Mouse (Mus musculus) CH12F3 (cell line): ENCODE measurements at regions not wholly inside any gene's neighbourhood (a gene's known extent, or its start where the extent isn't known, plus 50 kb on each side); places are given as distances from the start of the nearest gene placed in this dataset.

Source experiments
- in situ Hi-C: fragments of 300-500 bp; cut with MboI; formaldehyde crosslinking; loops from 2 replicates; pipeline ENCODE4 v1.14.3; 2020; ENCODE audit warnings: low sequenced_read_pairs

GRCm38 (mm10) chr4:105629581-105629980, 160.1 kb upstream of the Gm12728 start:
- in situ Hi-C loops: no loop called here

GRCm38 (mm10) chr4:105630595-105631369, 158.9 kb upstream of the Gm12728 start:
- in situ Hi-C loops: no loop called here

- in situ Hi-C loops: no loop called here
These were observed 156.9 kb upstream of the Gm12728 start for GRCm38 (mm10) chr4:105632581-105633358.

DNA sequence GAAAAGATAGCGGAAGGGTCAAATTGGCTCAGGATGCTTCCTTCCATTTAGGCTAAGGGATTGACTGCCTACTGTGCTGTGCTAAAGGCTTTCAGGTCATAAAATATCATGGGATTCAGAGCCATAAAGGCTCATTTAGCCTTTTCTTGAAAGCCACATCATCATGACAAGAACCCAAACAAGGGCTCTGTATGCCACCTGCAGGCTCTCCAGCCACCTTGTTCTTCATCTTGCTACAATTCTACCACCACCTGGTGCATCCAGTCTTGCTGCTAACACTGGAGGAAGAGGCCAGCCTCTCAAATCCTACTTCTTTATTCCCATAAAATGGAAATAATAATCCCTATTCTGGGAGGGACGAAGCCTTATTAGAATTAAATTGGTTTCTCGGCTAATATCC, 155.9 kb upstream of the Gm12728 start:
- in situ Hi-C loops: no loop called here

DNA sequence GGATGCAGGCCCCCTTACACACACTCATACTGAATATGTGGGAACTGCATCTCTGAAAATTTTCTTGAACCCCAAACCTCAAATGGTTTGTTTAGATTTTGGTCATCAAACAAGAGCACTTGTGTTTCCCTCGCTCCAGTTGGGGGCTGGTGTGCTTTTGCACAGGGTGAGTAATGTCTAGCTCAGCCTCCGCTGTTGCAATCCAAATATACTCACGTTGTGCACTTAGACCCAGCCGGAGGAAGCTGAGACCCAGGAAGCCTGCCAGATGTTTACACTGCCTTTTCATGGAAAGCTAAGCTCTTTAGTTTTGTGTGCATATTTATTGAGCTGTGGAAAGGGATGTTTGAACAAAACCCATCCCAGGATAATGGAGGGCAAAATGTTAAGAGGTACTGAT, 148.9 kb upstream of the Gm12728 start:
- in situ Hi-C loops: no loop called here

GRCm38 (mm10) chr4:105641582-105641981, 148.1 kb upstream of the Gm12728 start:
- in situ Hi-C loops: no loop called here

- in situ Hi-C loops: no loop called here
These were observed 140.7 kb upstream of the Gm12728 start for GRCm38 (mm10) chr4:105648820-105649446.

- in situ Hi-C loops: no loop called here
These were observed 140.2 kb upstream of the Gm12728 start for GRCm38 (mm10) chr4:105649447-105649833.

DNA sequence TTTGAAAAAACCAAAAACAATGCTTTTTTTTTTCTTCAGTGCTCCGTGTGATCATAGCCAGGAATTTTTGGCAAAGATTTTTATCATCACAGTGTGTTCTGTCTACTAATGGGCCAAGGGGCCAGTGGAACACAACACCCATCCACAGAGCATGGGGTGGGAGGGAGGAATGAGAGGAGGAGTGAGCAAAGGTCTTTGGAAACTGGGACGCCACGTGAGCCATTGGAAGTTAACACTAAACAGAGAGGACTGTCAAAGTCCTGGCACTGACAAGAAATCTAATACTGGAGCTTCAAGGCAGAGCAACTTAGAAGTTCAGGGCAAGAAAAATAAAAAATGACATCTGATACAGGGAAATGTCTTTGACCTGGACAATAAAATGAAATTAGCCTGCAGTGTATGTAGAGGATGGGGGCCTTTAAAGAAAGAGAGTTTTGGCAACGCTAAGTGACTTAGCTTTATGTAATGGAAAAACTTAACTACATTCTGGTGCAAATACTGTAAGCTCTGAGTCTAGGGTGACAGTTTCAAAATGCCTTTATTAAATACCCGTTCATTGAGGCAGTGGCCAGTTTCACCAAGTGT, 133.5 kb upstream of the Gm12728 start:
- in situ Hi-C loops: no loop called here

DNA sequence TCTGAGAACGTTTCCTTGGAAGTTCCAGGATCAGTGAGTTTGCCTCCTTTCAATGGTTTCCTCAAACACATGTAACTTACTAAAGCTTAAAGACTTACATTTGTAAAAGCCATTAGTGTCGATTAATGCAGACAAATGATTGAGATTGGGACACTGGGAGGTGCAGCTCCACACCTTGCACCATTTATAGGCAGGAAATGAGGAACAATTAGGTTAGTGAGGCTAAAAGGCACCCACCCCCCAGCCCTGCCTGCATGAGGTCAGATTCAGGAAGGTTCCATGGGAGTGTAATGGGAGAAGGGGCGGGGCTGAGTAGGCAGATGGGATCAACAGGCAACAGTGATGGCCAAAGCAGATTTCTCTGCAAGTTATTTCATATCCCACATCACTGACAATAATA, 131.1 kb upstream of the Gm12728 start:
- in situ Hi-C loops: no loop called here

DNA sequence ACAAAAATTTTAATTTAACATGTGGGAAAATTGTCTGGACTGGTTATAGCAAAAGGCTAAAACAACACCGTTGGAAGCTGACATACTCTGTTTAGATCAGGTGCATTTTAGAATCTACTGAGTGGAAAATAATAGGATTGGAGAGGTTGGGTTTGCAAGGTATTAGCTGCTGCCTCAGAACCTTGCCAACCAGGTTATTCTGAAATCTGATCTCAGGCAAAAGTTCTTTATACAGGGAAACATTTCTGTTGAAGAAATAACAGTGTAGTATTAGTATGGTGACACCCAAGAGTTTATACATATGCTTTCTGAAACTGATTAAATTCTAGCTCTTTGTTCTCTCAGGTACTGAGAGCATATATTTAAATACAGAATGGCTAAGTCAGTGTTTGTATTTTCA, 113.0 kb upstream of the Gm12728 start:
- in situ Hi-C loops: no loop called here

- in situ Hi-C loops: no loop called here
These were observed 99.0 kb upstream of the Gm12728 start for GRCm38 (mm10) chr4:105690716-105691115.

DNA sequence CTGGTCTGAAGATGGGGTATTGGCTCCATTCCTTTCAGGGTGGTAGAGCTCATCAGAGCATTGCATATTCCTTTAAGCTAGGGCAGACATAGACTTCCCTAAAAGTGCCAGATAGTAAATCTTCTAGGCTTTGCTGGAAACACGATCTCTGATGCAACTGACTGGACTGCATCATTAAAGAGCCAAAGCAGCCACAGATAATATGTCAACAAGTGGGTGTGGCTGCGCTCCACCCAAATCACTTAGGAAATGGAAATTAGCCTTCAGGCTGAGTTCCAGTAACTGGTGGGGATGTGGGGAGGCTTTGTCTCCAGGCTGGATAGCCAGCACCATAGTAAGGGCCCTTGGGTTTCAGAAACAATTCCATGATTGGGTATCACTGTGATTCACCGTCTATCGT, 97.3 kb upstream of the Gm12728 start:
- in situ Hi-C loops: no loop called here

DNA sequence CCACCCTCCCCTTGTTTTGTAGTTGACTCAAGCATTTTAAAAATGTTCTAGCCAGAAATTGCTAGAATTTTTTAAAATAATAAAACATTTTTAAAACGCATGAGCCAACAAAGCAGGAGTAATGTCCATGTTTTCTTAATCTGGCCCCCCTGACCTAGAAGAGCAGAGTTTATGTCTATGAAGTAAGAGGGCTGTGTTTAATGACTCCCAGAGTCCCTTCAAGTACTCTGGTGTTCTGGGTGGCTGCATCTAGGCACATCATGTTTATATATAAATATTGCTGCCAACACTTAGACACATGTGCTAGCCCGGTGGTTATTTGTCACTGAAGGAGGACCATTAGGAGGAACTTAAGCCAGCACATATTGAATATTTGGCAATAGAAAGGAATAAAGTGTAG, 93.8 kb upstream of the Gm12728 start:
- in situ Hi-C loops: no loop called here

- in situ Hi-C loops: no loop called here
These were observed 92.5 kb upstream of the Gm12728 start for GRCm38 (mm10) chr4:105697123-105697522.

- in situ Hi-C loops: no loop called here
These were observed 87.6 kb upstream of the Gm12728 start for GRCm38 (mm10) chr4:105702036-105702435.

DNA sequence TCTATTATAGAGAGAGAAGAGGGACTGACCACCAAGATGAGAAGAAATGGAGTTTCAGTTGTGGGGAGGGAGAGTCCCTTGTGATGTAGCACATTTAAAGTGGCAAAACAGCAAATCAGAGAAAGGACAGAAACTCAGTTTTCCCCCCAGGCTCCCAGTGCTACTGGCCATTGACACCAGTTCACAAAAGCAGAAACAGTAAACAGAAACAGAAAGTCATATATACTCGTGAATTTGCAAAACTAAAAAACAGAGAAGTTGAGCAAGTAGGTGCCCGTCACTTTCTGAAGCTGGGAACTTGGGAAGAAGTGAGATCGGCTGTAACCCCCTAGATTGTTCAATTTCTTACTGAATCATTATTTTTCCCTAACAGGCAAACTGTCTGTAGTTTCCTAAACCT, 86.3 kb upstream of the Gm12728 start:
- in situ Hi-C loops: no loop called here

DNA sequence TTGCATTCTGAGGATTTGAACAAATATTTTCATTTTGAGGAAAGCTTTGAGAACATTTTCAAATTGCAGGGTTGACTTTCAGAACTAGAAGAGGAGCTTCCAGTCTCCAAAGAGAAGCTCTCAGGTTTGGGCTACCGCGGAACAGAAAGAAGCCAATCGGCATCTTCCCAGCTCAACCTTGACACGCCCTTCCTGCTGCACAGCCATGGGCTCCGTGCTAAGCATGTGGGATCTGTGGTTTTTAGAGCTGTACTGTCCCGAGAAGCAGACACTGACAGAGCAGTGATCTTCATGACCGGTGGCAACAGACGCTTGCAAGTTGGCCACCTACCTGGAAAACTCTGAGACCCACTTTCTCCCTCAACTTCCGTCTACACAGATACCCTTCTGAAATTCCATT, 85.4 kb upstream of the Gm12728 start:
- in situ Hi-C loops: no loop called here

- in situ Hi-C loops: no loop called here
These were observed 83.7 kb upstream of the Gm12728 start for GRCm38 (mm10) chr4:105705996-105706395.

DNA sequence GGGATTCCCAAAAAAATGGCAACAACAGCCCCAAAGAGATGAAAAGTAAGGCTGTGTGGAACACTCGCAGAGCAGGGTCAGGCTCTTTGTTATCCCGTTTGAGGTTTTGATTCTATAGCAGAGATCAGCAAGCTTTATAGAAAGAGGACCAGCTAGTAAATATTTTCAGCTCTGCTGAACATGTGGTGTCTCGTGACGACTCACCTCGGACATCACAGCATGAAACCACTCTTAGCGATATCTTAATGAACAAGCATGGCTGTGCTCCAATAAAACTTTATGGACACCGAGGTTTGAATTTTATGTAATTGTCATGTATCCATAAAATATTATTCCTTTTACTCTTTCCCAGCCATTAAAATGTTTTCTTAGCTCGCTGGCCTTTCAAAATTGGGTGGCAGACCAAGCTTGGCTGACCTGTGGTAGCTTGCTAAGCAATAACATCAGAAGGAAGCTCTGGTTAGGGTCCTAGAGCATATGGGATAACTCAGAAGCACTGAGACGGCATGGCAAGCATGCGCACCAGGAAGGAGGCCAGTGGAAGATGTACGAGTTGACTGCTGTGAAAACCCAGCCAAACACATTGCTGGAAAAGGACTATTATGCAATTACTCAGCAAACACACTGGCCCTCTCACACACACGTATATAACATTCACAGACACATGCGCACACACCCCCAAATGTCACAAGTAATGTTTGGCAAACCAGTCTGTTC, 81.4 kb upstream of the Gm12728 start:
- in situ Hi-C loops: no loop called here

- in situ Hi-C loops: no loop called here
These were observed 75.7 kb upstream of the Gm12728 start for GRCm38 (mm10) chr4:105713956-105714355.
